Mouse (Mus musculus) cerebellum, adult 18-20 months (tissue): ENCODE results near the gene Traf3ip3.

Source experiments
- DNase-seq, 2 experiments: peaks; one replicate each; pipeline ENCODE4 v3.0.0; 2021

The Traf3ip3 gene

GRCm38 (mm10) chr1:193201383-193201778 is at the start of gene Traf3ip3:
TSS of gene Traf3ip3 (minus strand) at chr1:193201703.
- no peak for DNase-seq

DNA sequence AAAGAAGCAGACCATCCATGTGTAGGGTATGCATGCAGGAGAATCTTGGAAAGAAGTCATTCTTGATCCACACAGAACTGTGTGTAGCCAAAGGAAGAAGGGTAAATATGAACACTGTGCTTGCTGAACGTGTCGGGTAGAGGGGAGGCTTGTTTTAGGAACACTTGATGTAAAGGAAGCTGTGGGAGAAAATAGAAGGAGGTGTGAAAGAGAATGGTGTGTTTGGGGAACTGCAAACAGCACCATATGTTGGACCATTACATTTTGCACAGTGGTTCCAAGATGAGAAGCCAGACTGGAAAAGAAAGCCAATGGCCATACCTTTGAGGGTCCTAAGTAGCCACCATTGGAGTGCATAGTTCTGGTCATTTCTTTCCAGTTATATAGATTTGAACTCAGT is 48.5 kb upstream of the Traf3ip3 start:
- no peak for DNase-seq

GRCm38 (mm10) chr1:193244235-193244634 is 42.7 kb upstream of the Traf3ip3 start:
- no peak for DNase-seq

- no peak for DNase-seq
These were observed 42.2 kb upstream of the Traf3ip3 start for GRCm38 (mm10) chr1:193243571-193244193.

DNA sequence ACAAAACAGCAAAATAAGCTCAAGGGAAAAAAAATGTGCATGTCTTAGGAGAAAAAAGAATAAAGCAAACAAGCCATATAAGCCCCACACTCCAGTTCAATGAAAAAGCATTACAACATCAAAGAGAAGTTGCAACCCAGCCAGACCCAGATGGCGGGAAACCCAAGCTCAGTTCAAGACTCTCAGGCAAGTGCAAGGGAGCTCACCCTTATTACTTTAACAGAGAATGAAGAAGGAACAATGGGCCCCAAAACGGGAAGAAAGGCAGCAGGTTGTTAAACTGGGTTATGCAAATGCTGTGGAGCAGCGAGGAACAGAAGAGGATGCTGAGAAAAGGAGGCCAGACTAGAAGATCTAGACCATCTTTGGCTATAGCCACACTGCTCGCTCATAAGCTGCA is 41.4 kb upstream of the Traf3ip3 start:
- DNase-seq = no peak

DNA sequence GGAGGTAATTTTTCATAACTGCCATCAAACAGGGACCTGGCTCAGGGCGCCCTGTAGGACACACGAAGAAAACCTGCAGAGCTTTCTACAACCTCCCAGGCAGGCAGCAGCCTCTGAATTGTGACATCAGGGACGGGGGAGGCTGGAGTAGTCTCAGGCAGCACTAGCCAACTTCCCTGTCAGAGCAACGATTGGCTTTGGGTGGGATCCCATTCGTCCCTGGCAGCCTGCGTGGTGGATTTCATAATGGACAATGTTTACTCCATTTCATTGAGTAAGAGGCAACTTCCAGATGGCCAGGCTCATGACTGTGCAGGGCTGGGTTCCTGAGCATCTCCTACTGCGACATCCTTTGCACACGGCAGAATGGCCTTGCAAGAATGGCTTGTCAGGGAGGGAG is 40.7 kb upstream of the Traf3ip3 start:
- peak; percentile 90 to 93 for DNase-seq

DNA sequence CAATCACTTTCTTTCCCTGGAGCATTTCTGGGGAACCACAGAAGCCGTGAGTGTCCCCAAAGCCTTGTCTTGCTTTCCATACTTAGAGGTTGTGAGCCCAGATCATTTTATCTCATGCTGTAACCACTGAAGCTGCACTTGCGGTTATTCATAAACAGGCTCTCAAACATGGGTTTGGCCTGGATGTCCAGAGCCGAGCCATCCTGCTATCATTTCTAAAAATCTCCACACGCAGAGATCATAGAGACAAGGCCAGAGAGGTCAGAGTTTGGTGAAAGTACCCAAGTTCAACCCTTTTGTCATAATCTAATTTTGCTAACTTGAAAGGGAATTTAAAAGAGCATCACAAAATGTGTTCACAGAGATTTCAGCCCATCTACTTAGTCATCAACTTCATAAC is 39.9 kb upstream of the Traf3ip3 start:
- DNase-seq = no peak

DNA sequence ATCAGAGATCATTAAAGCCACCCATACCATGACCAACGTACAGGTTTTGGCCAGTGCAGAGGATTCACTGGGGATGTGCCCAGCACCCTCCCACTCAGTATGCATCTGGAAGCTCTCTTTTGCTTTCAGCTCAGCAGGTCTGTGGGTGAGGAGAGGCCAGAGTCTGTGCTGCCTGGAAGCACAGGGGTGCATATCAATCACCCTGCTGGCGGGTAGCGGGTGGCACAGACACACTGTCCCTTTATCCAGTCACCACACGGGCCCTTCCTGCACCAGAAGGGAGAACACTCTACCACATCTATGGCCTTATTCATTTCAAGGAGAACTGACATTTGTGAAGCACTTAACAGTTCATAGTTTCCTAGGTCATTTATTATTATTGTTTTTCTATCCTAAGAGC is 36.9 kb upstream of the Traf3ip3 start:
- DNase-seq = no peak

- DNase-seq = no peak
These were observed 33.4 kb upstream of the Traf3ip3 start for GRCm38 (mm10) chr1:193234930-193235329.

- DNase-seq = no peak
These were observed 32.7 kb upstream of the Traf3ip3 start for GRCm38 (mm10) chr1:193234130-193234645.

GRCm38 (mm10) chr1:193232732-193233131 is 31.2 kb upstream of the Traf3ip3 start:
- no peak for DNase-seq

DNA sequence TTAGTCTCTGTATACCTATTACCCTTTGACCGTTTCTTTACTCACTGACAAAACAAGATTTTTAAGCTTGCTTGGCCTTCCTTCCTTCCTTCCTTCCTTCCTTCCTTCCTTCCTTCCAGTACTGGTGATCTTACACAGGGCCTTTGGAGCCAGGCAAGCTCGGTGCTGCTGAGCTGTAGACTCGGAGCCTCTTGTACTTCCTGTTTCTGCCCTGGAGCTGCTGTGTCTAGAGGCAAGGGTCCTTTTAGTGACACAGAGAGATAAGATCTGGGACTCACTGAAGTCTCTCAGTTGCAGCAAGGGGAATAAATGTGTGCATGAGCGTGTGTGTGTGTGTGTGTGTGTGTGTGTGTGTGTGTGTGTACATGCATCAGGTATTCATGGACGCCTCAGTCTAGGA is 29.4 kb upstream of the Traf3ip3 start:
- DNase-seq = no peak

DNA sequence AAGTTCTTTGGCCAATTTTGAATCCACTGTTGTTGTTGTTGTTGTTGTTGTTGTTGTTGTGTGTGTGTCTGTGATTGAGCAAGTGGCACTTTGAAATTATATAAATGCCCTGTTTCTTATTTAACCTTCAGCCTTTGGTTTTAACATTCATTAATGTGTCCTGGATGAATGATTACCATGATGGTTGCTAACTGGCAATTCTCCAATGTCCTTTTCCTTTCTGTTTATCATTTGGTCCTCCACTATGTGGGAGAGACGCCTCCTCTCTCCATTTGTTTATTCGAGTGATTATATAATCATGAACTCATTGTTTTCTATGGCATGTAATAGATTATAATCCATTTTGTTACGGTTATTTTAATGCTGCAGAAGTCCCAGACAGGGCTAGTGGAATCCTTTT is 29.0 kb upstream of the Traf3ip3 start:
- DNase-seq = no peak

GRCm38 (mm10) chr1:193229570-193229969 is 28.1 kb upstream of the Traf3ip3 start:
- DNase-seq = no peak

DNA sequence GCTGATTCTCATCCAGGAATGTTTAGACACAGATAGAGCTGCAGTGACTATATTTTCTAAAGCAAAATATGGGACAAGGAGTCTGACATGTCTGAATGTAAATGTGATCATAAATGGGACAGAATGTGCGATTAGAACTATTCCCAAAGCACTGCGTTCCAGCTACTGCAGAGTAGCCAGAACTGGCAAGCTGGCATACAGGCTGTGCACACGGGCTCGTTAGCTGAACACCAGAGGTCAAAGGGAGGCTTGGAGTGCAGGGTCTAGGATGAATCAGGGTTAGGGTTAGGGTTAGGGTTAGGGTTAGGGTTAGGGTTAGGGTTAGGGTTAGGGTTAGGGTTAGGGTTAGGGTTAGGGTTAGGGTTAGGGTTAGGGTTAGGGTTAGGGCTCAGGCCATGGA is 26.0 kb upstream of the Traf3ip3 start:
- DNase-seq = no peak

- DNase-seq = no peak
These were observed 25.4 kb upstream of the Traf3ip3 start for GRCm38 (mm10) chr1:193226724-193227522.

GRCm38 (mm10) chr1:193226114-193226513 is 24.6 kb upstream of the Traf3ip3 start:
- DNase-seq = no peak

DNA sequence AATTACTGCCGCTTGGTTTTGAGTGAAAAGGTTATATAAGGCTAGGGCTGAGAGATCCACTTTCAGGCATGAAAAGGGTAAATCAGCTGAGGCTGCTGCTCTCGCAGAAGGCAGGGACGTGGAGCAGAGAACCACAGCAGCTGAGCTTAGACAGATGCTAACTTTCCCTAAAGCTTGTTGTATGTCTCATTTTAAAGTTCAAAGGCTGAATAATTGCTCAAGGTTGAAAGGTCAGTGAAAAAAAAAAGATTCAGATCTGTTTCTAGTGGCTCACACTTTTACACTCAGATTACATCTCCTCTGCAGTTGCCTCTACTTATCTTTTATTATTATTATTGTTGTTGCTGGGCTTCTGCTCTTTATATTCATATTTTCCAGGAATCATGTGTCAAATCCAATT is 24.0 kb upstream of the Traf3ip3 start:
- DNase-seq = no peak

GRCm38 (mm10) chr1:193220408-193220807 is 18.9 kb upstream of the Traf3ip3 start:
- no peak for DNase-seq

GRCm38 (mm10) chr1:193216000-193216399 is 14.5 kb upstream of the Traf3ip3 start:
- no peak for DNase-seq

GRCm38 (mm10) chr1:193214053-193214452 is 12.6 kb upstream of the Traf3ip3 start:
- DNase-seq = no peak

GRCm38 (mm10) chr1:193211371-193211770 is 9.9 kb upstream of the Traf3ip3 start:
- DNase-seq = no peak

GRCm38 (mm10) chr1:193208178-193208577 is 6.7 kb upstream of the Traf3ip3 start:
- peak; percentile 60 to 64 for DNase-seq

- DNase-seq = no peak
These were observed 6.0 kb upstream of the Traf3ip3 start, which contains the start of gene Lamb3 for GRCm38 (mm10) chr1:193207503-193207902. TSS of gene Lamb3 (plus strand) at chr1:193207699.
